Mouse (Mus musculus) yolk sac, embryonic 10.5 days (tissue): ENCODE data around the gene Noc4l.
A peak's percentile ranks its signal among the peaks of the same experiment; 100 is the strongest.

ENCODE experiments used
- DNase-seq: peaks from one replicate; pipeline ENCODE4 v3.0.0-alpha.2; 2017; ENCODE audit warnings: low spot score

Noc4l gene

DNA sequence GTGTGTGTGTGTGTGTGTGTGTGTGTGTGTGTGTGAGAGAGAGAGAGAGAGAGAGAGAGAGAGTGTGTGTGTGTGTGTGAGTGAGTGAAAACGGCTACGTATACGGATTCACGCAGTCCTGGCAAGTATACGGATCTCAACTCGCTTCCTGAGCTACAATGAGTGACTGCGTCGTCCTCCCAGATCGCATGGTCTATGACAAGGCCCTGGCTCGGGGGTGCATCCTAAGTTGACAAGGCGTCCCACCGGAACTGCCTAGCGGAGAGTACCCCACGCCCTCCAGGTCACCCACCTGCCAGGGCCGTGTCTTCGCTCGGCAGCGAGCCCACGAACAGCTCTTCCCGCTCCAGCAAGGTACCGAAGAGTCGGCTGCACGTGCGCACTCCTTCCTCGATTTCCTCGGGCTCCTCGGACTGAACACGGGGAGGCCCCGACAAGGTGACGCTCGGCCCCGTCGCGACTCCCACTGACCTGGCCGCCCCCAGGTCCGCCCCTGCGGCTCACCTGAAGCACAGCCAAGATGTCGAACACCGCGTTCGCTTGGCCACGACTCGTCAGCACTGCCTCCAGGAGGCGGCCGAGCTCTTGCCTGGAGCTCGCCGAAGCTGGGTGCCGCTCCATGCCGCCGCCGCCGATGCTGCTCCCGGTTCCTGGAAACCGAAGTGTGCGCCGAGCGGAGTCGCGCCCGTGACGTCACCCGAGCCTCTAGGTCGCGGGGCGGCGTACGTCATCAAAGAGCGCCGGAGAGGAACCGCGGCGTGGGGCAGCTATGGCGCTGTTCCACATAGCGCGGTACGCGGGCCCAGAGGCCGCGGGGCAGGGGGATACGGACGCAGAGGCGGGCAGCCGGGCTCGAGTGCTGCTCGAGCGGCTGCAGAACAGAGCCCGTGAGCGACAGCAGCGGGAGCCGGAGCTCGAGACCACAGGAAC lies at the start of gene Noc4l, which contains the start of gene Ddx51:
Noc4l (minus strand) TSS at position 699 of the 930 bp plus-strand sequence.
Ddx51 (plus strand) TSS at position 733 of the 930 bp plus-strand sequence.
- peak; percentile 91 for DNase-seq

DNA sequence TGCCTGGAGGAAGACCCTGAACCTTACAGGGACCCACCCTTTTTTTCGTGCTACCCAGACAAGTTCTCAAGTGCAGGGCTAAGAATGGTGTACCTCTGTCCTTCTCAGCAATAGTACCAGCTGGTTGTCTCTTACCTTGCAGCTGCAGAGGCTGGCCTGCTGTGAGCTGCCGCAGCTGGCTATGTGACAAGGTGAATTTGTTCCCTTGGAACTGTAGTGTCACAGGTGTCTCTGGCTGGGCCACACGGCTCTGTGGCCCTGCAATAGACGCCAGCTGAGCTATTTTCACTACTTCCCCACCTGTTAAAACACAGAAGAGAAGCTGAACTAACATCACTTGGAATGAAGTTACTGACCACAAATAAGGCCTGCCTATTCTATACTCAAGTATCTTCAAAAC lies 45.4 kb upstream of the Noc4l start:
- DNase-seq = no peak

DNA sequence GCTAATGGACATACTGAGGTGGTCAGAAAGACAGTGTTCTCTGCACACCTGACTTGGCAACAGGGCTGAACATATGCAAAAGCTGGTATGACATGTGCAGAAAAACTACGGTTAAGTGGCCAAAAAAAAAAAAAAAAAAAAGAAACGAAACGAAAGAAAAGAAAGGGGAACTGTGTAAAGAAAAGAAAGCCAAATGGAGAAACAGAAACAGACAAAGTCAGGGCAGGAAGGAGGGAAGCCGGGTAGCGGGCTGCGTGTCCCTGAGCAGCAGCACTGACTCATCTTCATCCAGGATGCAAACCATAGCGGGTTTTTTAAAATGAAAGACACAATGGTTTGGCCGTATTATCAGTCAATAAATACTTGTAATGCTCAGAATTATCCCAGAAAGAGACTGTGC lies 28.8 kb upstream of the Noc4l start:
- DNase-seq = no peak

DNA sequence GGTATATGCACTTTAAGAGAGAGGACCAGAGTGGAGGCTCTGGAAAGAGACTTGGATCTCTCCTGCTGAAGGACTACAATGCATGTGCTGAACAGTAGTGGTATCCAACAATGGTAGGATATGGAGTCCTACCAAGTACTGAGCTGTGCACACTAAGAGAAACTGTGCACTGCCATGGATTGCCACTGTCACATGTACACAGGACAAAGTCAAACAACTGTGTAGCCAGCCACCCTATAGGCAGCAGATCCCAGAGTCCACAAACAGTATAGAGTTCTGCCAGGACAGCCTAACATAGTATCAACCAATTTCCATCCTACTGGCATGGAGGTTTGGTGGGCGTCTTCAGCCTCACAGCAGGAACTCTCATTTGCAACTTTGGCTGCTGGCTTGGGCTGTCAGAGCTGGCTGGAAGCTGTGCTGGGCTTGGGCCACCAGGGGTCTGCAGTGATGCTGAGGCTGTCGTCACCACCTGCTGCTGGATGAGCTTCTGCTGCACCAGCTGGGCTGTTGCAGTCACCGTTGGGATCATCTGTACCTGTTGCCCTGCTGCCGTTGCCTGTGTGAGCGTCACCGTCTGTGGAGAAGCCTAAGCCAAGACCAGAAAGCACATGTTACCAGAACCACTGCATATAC lies 12.4 kb upstream of the Noc4l start:
- no peak for DNase-seq

DNA sequence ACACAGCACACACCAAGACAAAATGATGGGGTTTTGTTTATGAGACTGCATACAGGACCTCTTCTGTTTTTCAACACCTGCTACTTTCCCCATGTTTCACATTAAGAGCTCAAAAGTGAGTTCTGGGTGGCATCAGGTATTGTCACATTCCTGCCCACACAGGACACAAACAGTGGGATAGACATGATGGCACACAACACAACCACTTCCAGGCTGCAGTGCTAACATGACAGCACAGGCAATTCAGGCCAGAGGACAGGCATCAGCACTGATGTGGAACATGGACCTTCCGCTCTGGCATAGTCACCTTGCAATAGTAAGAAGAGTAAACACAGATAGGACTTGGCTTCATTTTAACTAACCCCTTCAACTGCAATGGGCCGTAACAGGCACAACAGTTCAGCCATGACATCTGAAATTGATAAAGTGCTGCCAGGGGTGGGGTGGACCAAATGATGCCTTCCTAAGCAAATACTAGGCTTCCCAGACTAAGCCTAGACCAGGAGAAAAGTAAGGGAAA lies 11.6 kb upstream of the Noc4l start:
- peak; percentile 12 for DNase-seq

DNA sequence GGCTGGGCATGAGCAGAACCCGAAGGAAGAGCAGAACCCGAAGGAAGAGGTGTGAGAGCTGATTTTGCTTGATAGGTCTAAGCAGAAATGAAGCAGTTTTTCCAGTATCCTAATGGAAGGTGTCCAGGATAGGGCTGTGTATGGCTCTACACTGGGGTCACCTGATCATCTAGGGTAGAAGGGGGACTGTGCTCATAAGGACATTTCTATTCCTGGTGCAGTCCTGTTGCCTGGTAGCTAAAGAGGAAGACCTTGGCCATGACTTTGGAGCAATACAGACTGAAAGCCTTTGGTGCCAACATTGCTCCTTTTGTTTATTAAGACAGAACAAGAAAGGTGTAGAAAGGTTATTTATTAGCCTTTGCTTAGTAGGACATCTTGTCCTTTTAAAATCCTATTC lies 10.8 kb upstream of the Noc4l start:
- DNase-seq = no peak

DNA sequence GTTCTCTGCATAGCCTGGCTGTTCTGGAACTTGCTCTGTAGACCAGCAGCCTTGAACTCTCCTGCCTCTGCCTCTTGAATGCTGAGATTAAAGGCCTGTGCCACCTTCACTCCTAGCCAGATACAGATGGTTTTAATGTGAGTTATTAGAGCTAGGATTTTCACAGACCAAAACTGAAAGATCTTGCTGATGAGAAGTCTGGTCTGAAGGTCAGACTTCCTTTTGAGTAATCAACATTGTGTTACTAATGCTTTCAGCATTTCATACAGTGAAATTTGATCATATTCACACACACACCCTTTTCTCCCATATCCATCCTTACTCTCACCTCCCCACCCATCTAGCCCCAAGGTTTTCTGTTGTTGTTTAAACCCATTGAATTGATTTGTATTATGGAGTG lies 6.5 kb upstream of the Noc4l start:
- no peak for DNase-seq

DNA sequence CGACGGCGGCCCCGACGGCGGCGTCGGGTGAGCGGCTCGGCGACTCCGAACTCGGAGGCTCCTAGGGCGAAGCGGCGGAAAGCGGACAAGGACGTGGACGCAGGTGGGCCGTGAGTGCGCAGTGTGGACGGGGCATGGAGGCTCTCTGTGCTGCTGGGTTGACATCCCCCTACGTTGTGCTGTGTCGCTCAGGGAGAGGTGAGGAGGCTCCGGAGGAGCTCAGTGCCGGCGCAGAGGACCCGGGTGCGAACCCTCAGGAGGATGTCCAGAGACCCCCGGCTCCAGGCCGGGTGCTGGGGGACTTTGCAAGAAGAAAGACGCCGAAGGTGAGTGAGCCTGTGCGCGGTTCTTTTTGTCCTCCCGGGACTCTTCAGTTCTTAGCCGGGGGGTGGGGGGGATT lies 469 bp upstream of the Noc4l start:
- no peak for DNase-seq

DNA sequence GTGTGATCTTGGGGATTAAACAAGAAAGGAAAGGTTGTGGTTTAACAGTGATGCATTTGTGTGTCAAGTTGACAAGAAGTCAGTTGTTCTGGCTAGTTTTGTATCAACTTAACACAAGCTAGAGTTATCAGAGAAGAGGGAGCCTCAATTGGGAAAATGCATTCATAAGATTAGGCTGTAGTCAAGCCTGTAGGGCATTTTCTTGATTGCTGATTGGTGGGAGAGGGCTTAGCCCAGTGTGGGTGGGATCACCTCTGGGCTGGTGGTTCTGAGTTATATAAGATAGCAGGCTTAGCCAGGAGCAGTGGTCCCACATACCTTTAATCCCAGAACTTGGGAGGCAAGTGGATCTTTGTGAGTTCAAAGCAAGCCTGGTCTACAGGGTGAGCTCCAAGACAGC lies 6.8 kb downstream of the Noc4l start:
- no peak for DNase-seq

DNA sequence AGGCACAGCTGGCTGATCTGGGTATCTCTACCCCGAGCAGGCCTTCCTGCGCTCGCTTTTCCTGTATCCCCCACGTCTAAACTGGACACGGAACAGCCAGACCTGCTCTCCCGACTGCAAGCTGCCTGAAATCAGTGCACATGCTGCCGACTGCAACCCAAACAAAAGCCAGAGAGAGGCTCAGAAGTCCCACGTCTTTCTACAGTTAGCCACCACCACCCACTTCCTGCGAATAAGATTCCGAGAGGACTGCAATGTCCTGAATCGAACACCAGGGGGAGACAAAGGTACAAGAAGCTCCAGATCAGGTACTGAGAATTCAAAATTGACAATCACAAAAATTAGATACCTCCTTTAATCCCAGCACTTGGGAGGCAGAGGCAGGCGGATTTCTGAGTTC lies 13.8 kb downstream of the Noc4l start:
- peak; percentile 41 for DNase-seq

DNA sequence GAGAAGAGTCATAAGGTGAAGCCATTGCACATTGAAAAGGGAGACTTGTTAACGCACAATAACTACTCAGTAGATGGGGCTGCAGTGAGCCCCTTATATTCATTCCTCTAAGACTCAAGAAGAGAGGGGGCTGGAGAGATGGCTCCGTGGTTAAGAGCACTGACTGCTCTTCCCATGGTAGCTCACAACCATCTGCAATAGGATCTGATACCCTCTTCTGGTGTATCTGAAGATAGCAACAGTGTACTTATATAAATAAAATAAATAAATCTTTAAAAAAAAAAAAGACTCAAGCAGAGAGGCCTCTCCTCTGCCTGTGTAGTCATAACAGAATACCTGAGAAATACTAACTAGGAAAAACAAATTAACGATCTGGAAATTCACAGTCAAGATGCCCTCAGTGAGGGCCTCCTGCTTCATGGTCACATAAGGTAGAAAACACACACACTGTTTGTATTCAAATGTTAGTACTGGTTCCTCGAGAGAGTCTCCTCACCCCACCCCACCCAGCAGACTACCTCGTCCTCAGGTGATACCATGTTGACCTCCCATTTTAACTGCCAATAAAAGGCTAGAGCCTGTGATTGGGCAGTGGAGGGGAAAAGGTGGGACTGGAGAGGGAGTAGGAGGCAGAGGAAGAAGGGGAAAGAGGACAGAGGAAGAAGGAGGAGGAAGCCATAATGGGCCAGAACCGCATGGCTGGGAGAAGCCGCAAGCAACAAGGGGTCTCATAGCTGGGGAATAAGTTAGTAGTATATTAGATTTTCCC lies 14.7 kb downstream of the Noc4l start:
- no peak for DNase-seq

DNA sequence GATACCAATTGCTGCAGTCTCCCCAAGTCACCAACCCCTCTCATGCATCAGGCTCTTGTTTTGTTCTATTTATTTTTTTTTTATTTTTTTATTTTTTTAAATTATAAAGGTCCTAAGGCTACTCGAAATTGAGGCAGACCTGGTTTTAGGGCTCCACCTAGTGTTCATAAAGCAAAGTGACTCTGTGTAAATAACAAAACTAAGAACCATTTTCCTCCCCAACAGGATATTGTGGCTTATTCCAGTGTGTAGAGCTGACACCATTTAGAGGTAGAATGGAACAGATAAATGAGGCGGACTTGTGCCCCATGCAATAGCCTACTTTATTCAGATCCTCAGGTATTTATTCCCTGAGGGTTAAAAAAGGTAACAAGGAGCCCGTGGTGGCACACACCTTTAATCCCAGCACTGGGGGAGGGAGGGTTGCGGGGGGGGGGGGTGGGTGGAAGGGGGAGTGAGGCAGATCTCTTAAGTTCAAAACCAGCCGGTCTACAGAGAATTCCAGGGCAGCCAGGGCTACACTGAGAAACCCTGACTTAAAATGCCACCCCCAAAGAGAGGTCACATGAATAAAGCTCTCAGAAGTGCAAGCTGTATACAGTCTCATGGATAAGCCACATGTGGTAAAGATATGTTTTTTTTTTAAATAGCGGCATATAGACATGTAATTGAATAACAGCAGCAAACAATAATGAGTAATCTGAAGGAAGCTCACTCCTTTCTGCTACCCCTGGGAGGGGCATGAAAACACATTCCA lies 17.1 kb downstream of the Noc4l start:
- no peak for DNase-seq

DNA sequence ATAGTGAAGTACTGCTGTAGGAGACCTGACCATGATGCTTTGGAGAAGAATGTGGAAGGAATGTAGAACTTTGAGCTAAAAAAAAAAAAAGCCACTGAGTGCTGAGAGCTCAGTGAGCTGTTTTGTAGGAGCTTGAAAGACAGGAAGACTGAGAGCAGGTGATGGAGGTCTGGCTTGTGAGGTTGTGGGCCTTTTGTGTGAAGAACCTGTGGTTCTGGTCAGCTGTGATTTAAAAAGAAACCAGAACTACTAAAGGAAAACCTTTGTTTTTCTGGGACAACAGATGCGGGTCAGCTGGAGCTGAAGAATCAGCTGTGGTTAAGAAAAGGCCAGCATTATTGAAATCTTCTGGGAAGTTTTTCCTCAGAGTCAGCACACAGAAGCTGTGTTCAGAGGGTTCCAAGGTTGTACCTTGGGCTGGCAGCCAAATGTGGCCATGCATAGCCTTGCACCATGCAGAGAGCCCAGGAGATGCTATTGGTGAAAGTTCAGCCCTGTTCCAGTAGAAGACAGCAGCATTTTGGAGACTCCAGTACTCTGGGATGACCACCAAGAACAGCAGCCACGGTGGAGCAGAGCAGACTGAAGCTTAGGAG lies 23.6 kb downstream of the Noc4l start:
- DNase-seq = no peak

DNA sequence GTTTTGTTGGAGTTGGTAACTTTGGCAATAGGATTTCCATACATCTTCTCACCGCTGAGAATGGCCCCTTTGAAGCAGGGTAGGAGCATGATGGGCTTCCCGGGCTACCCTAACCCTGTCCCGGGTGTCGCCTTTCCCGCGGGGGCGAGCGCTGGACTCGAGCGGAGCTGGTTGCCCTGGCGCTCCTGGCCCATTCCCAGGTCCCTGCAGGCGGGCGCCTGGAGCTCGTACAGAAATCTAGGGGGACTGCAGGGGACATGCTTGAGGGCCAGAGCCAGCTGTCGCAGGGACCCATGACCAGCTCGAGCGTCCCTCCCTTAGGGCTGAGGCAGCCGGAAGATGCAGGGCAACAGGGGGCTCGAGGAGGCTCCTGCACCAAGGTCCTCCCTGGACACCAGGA lies 25.1 kb downstream of the Noc4l start:
- no peak for DNase-seq

DNA sequence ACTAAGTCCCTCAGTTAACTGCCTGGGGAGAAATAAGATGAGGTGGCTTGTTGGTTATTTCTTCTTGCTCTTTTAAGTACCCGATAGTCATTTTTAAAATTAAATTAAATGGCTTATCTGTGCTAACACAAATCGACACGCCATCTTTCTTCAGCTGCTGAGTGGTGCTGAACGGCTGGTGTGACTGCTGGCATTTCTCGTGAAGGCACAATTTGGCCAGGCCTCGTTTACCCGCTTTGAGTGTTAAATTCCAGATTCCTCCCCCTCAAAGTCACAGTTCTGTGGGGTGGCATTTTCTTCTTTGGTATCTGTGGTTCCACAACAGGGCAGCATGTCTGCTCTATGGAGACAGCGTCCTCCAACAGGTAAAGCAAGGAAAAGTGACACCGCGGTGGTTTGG lies 25.9 kb downstream of the Noc4l start:
- no peak for DNase-seq

DNA sequence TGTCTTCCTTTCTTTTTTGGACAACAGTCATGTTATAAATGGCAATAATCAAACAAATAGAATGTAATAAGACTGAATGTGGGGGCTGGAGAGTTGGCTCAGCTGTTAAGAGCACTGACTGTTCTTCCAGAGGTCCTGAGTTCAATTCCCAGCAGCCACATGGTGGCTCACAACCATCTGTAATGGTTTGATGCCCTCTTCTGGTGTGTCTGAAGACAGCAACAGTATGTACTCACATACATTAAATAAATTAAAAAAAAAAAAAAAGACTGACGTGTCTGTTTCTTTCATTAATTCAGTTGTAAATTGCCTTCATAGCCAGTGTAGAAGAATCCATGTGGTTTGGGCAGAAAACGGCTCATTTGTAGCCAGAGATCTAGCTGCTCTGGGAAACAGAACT lies 28.9 kb downstream of the Noc4l start:
- DNase-seq = no peak

DNA sequence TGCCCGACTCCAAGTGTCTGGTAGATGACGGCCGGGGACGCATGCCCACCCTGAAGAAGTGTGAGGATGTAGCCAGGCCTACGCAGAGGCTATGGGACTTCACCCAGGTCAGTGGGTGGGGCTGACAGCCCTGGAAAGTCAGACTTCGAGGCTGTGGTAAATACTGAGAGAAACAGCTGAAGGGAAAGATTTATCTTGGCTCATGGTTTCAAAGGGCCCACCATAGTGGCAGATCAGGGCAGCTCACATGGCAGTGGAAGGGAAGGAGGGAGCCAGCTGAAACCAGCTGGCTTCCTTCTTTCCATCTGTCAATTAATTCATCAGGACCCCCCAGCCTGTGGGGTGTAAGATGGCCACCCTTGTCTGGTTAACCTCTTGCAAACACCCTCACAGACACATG lies 34.0 kb downstream of the Noc4l start:
- no peak for DNase-seq

DNA sequence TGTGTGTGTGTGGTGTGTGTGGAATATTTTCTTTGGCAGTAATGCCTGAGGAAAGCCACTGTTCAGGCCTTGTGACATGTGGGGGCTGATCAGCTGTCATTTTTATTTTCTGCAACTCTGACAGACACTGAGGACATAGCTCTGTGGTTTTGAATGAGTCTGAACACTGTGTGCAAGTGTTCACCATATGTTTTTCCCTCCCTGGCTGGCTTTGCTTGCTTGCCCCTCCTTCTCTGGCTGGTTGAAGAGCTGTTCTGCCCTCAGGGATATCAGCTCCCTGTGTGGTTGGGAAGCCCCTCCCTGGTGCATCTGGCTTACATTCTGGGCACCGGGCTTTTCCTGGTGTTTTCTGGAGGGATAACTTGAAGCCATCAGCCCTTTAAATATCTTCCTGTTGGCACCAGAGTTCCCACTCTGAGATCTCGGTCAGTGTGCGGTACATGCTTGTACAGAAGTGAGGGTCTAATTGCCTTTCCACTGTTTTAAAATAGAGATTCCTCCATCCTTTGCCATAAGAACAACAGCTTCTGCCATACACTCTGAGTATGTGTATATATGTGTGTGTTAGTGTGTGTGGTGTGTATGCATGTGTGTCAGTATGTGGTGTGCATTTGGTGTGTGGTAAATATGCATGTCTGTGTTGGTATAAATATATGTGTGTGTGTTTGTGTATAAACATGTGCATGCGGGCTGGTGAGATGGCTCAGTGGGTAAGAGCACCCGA lies 41.6 kb downstream of the Noc4l start:
- DNase-seq = no peak

DNA sequence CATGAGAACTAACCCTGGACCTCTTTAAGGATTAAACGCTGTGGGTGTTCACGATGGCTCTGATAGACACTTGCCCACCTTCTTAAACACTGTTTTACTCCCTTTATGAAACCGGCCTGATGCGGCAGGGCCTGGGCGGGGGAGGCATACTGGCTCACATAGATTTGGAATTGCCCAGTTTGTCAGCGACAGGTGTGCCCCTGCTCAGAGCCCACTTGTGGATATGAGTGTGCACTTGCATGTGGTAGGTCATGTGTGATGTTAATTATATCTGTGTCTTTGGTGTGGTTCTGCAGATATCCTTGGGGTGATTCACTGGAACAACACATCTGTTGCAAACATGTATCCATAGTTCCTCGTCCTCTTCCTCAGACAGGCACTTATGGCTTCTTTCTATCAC lies 42.7 kb downstream of the Noc4l start:
- no peak for DNase-seq

DNA sequence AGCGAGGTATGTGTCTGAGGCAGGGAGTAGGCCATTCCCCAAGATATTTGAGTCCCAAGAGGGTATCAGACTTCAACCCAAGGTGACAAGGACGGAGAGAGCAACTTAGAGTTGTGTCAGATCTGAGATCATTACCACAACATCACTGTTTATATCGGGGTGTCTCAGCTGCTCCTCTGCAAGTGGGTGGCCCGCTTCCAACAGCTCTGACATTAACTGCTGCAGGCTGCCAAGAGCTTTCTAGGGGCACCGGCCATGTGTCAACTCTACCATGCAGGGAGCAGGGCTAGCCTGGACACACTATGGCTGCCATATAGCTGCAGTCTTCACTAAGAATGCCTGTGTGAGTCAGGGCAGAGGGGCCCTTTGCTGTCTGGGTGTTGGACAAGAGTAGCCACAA lies 43.3 kb downstream of the Noc4l start:
- DNase-seq = no peak

DNA sequence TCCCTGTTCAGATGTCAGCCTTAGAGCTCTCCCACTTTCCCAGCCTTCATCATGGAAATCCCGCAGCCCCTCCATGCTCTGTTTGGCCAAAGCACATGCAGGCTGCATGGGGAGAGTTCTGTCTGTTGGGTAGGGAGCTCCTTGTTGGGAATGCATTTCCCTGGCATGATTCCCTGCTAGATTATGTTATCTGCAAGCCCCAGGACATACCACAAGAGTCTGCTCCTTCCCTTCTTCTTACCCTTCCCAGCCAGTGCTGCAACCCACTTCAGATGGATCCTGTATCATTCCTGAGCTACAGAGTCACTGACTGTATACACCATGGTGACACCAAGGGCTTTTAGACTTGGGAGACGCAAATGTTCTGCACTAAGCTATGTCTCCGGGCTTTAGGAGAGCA lies 43.8 kb downstream of the Noc4l start:
- no peak for DNase-seq
